ENCODE assay signal across 8 mouse cellular contexts in the genomic region with DNA sequence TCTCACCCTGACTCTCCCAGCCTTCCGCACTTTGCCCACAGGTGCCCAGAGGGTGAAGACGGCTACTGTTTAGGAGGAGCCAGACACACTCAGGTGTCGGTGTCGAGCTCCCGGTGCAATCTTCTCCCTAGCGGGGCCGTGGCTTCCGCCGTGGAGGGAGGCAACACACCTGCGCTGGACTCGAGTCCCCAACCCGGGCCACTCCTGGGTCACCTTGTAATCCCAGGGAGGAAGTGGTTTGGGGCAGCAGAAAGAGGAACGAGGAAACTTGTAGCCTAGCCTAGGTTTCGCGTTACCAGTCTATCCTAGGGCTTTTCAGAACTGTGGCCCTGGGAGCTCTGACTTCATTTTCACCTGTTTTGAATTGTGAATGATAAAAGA. TPM values are rescaled to one million over a fixed set of nuclear protein-coding genes. Genes with fewer than 3 reads are reported as not detected.
DNase-seq lines count a peak whose midpoint lies in the region; ATAC-seq lines count a peak whose summit lies in the region.

No protein-coding gene starts in this region.

- peak; percentile 50 for DNase-seq in thymus, postnatal 14 days
- DNase-seq in thymus, postnatal 0 days (ENCODE audit: low spot score): no peak
- DNase-seq in kidney, postnatal 36 days: peak; percentile 49 to 66
- DNase-seq in natural killer cell, adult 2 months (ENCODE audit: low spot score in 2 of 2): no peak
- no peak for DNase-seq in layer of hippocampus, adult 9-10 months (ENCODE audit: low spot score)
- DNase-seq in thymus, postnatal 4 days: no peak

- peak; percentile 26; the same call in 1 of the 2 replicates for ATAC-seq in erythroid progenitor cell, adult 5-6 weeks (replicated peaks; ENCODE audit: low FRiP score, poor library complexity, severe bottlenecking)
- peak; percentile 17 for ATAC-seq in megakaryocyte-erythroid progenitor cell, adult 5-6 weeks (replicated peaks; ENCODE audit: low FRiP score, low TSS enrichment, poor library complexity, severe bottlenecking)

RNA-seq across cellular contexts. Expression of a gene that starts 0.5 kb away (rescaled TPM):
- 238 and 248 TPM in 2 replicates for polyA plus RNA-seq in thymus, postnatal 0 days (2015; fragmentation: Nextera tagmentation; extraction: Ambion mirVana)
- total RNA-seq in erythroid progenitor cell, adult 5-6 weeks (2015; ENCODE audit: low replicate concordance): 9.2 and 11.9 TPM in 2 replicates
- 39.5 and 42.1 TPM in 2 replicates for total RNA-seq in erythroid progenitor cell, adult 5-6 weeks (2017; ENCODE audit: low replicate concordance)
- total RNA-seq in megakaryocyte-erythroid progenitor cell, adult 5-6 weeks (2014; fragmentation: Nextera tagmentation): 12.5 and 40.1 TPM in 2 replicates
- 27.3 and 67.9 TPM in 2 replicates for total RNA-seq in megakaryocyte-erythroid progenitor cell, adult 5-6 weeks (2017)

RNA-seq across cellular contexts. Expression of a gene that starts 20.4 kb away (rescaled TPM):
- polyA plus RNA-seq in thymus, postnatal 0 days (2015; fragmentation: Nextera tagmentation; extraction: Ambion mirVana): 98.7 and 108 TPM in 2 replicates
- 5.4 and 8.3 TPM in 2 replicates for total RNA-seq in erythroid progenitor cell, adult 5-6 weeks (2015; ENCODE audit: low replicate concordance)
- total RNA-seq in erythroid progenitor cell, adult 5-6 weeks (2017; ENCODE audit: low replicate concordance): 2.6 and 8.3 TPM in 2 replicates
- 55.7 and 74.9 TPM in 2 replicates for total RNA-seq in megakaryocyte-erythroid progenitor cell, adult 5-6 weeks (2014; fragmentation: Nextera tagmentation)
- 27.2 and 31.5 TPM in 2 replicates for total RNA-seq in megakaryocyte-erythroid progenitor cell, adult 5-6 weeks (2017)

RNA-seq across cellular contexts. Expression of a gene that starts 20.6 kb away (rescaled TPM):
- polyA plus RNA-seq in thymus, postnatal 0 days (2015; fragmentation: Nextera tagmentation; extraction: Ambion mirVana): 52.3 and 54.7 TPM in 2 replicates
- total RNA-seq in erythroid progenitor cell, adult 5-6 weeks (2015; ENCODE audit: low replicate concordance): 3.2 and 5.0 TPM in 2 replicates
- 4.6 and 8.3 TPM in 2 replicates for total RNA-seq in erythroid progenitor cell, adult 5-6 weeks (2017; ENCODE audit: low replicate concordance)
- 35.9 and 38.8 TPM in 2 replicates for total RNA-seq in megakaryocyte-erythroid progenitor cell, adult 5-6 weeks (2014; fragmentation: Nextera tagmentation)
- total RNA-seq in megakaryocyte-erythroid progenitor cell, adult 5-6 weeks (2017): 42.1 and 45.4 TPM in 2 replicates

RNA-seq across cellular contexts. Expression of a gene that starts 38.2 kb away (rescaled TPM):
- polyA plus RNA-seq in thymus, postnatal 0 days (2015; fragmentation: Nextera tagmentation; extraction: Ambion mirVana): not detected in 2 replicates
- not detected in 2 replicates for total RNA-seq in erythroid progenitor cell, adult 5-6 weeks (2015; ENCODE audit: low replicate concordance)
- not detected in 2 replicates for total RNA-seq in erythroid progenitor cell, adult 5-6 weeks (2017; ENCODE audit: low replicate concordance)
- not detected in 2 replicates for total RNA-seq in megakaryocyte-erythroid progenitor cell, adult 5-6 weeks (2014; fragmentation: Nextera tagmentation)
- 1.2 TPM in 1 of 2 replicates, not detected in the other for total RNA-seq in megakaryocyte-erythroid progenitor cell, adult 5-6 weeks (2017)

Comparison
In these comparisons a context has a peak if more than half of its experiments do, and no peak if none do; other contexts are left out.
1. DNase-seq: peak in thymus, postnatal 14 days (single experiment) and kidney, postnatal 36 days (2 of 2); none in thymus, postnatal 0 days (single experiment), natural killer cell, adult 2 months (0 of 2), layer of hippocampus, adult 9-10 months (single experiment) and thymus, postnatal 4 days (single experiment).